Mouse (Mus musculus): Measurements from ENCODE around the gene Carmil1. TPM values are rescaled to one million over a fixed set of nuclear protein-coding genes. Genes with fewer than 3 reads are reported as not detected.

Carmil1 gene
- total RNA-seq, 2 experiments from 2014 or later, result 25.3 to 33.3 TPM

GRCm38 (mm10) chr13:24230541-24231095 lies 50.0 kb downstream of the Carmil1 start:
- no peak for DNase-seq (ENCODE audit: low spot score in 2 of 2)
- intact Hi-C loops (cut with DNase I), result no loop called here

DNA sequence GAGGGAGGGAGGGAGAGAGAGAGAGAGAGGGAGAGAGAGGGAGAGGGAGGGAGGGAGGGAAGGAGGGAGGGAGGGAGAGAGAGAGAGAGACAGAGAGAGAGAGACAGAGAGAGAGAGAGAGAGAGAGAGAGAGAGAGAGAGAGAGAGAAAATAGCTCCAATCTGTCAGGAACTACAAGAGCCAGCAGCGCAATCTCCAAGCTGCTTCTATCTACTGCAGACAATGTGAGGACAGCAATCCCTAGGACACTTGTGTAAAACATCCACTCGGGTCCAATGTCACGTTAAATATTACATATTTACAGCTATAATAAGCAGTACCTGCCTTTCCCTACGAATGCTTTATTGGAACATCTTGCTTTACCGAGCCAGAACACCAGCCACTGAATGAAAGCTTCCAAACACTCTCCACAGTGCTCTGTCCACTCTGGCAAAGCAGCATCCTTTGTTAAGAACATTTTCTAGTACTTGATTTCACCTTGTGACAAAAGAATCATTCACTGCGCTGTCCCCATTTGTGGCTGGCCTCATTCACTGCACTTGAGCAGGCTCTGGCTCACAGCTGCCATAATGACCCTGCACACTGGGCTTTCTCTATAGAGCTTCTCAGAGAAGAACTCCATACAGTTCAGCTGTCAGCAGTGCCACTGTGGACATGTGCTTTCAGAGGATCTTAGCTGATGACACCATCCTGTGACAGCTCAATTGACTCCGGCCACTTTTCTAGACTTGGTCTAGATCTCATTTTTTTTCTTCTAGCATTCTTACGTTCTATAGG lies 57.0 kb downstream of the Carmil1 start:
- no peak for DNase-seq (ENCODE audit: low spot score in 2 of 2)
- intact Hi-C loops (cut with DNase I), result no loop called here

DNA sequence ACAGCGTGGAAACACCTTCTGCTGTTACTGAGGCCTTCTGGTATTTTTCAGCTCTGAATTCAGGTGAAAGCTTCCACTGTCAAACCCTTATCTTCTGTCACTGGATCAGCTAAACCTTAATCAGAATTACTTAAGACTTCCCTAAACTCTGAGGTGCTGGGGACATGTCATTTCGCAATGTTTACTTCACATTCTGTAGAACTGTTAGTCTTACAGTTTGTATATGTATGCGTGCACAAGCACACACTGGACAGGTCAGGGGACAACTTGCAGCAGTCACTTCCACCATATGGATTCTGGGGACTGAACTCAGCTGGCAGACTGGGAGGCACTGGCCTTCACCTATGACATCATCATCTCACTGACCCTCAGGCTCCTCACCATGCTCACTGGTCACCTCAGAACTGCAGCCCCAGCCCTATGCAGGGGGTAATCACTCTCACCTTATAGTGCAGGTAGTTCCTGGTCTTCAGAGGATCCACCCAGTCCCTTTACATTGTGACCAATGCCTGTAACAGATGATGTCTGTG lies 60.1 kb downstream of the Carmil1 start:
- intact Hi-C loops (cut with DNase I), result no loop called here

DNA sequence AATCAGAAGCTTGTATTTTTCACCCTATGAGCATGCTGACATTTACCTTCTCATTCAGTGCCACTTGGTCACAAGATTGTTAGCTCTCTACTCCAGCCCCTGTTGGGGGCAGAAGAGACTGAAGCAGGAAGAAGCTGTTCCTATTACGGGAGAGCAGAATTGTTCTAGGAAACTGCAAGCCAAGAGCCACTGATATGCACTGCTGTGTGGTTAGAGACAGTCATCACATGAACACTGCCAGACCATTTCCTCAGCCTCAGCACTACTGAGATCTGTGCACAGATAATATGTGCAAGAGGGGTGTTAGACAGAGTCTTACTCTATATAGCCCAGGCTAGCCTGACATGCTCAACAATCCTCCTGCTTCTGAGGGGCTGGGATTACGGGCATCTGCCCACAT lies 69.4 kb downstream of the Carmil1 start:
- intact Hi-C loops (cut with DNase I), result no loop called here

More for the DNA sequence above, 60.1 kb downstream of the Carmil1 start:
- DNase-seq (ENCODE audit: low spot score in 2 of 2), result no peak

GRCm38 (mm10) chr13:24206097-24206496 lies 74.5 kb downstream of the Carmil1 start:
- intact Hi-C loops (cut with DNase I), result no loop called here
- no peak for DNase-seq (ENCODE audit: low spot score in 2 of 2)

More for the DNA sequence above, 69.4 kb downstream of the Carmil1 start:
- no peak for DNase-seq (ENCODE audit: low spot score in 2 of 2)

DNA sequence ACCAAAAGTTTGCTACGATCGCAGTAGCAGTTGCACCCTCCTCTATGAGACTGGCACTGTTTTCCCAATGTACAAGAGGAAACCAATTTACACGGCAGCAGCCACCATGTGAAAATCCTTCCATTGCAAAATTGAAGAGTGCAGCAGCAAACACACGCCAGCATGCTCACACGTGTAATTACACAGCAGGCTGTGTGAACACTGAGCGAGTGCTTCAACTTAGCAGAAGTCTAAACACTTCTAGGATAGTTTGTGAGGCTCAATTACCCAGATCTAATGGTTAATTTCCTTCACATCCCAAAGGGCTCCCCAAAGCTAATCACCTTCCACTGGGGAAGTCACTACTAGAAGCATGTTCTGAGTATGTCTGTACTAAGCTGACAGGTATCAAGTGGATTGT lies 78.3 kb downstream of the Carmil1 start:
- intact Hi-C loops (cut with DNase I), result no loop called here
- no peak for DNase-seq (ENCODE audit: low spot score in 2 of 2)

- DNase-seq (ENCODE audit: low spot score in 2 of 2), result peak; percentile 31 to 33
- intact Hi-C loops (cut with DNase I), result no loop called here
Measured at GRCm38 (mm10) chr13:24199861-24200543, 80.6 kb downstream of the Carmil1 start.

DNA sequence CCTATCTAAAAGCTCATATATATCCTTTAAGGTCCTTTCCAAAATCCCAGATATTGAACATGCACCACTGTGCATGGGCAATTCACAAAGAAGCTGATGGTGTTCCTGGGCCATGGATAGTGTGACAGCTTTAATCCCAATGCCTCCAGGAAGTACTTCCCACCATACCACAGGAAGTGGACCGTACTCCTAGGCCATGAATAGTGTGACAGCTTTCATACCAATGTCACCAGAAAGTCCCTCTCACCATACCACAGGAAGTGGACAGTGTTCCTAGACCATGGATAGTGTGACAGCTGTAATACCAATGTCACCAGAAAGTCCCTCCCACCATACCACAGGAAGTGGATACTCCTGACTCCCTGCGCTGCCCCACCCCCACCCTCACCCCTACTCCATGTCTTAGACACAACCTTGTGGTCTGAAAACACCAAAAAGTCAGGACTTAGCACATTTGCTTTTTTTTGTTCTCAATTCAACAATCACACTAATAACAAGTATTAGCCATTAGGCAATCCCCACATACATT lies 82.1 kb downstream of the Carmil1 start:
- no peak for DNase-seq (ENCODE audit: low spot score in 2 of 2)
- intact Hi-C loops (cut with DNase I), result no loop called here

- intact Hi-C loops (cut with DNase I), result no loop called here
- DNase-seq (ENCODE audit: low spot score in 2 of 2), result no peak
Measured at GRCm38 (mm10) chr13:24195371-24195770, 85.2 kb downstream of the Carmil1 start.

DNA sequence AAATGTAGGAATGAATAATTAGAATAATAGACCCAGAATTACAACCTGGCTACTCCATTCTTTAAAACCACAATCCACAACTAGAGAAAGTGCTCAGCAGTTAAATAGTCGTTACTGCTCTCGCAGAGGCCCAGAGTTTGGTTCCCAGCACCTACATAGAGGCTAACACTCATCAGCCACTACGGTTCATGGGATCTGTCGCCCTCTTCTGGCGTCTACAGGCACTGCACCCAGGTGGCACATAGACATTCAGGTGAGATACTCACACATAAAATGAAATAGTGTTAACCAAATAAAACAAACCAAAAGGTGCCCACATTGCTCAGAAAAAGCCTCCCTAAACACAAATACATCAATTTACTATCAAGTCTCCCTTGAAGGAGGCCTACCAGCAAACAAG lies 86.6 kb downstream of the Carmil1 start:
- DNase-seq (ENCODE audit: low spot score in 2 of 2), result no peak
- intact Hi-C loops (cut with DNase I), result no loop called here

DNA sequence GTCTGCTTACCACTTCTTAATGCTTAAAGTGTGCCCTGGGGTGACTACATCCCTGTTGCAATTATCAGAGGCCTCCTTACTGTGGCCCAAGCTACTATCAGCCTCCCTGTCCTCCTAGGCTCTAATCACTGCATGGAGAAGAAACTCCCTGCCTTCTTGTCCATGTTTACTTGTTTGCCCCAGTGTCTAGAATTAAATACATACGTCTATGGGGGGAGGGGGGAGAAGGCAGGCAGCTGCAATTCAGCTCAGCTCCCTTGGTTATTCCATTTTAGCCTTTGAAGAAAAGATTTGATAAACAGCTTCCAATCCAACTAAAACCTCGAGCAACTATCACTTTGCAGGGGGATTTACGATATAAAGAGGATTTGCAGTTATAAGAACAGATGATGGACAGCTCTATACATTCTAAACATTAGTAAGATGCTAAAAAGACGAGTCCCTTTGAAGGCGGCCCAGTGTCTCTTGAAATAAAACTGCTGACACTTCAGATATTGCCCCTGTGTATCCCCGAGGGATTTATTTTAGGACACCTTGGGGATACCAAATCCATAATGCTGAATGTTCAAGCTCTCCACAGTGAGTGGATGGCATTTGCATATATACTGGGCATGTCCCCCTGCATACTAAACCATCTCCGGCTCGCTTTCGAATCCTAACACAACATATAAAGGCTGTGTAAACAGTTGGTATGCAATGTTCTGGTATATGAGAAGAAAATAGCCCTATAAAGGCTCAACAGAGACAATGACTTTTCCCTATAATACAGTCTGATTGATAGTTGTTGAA lies 89.5 kb downstream of the Carmil1 start:
- DNase-seq (ENCODE audit: low spot score in 2 of 2), result no peak
- intact Hi-C loops (cut with DNase I), result no loop called here

DNA sequence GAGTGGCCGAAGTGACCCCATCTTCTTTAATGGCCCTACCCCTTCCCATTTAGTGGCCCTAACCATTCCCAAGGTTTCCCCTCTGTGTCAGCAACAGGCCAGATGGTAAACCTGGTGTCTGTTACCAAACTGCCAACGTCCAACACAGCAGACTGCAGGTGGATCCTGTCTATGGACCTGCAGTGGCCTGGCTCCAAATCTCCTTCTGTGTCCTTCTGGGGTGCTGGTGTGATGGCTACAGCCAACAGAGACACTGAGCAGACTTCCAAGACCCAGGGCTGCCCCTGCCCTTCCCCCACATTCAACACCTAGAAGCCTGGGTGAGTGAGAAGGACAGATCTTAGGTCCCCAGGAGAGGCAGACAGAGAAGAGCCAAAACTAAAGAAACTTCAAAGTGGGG lies 93.6 kb downstream of the Carmil1 start:
- intact Hi-C loops (cut with DNase I), result loop anchor here (10.0 kb wide), 1 partner anchor 88 kb away; no protein-coding TSS in a partner anchor
- DNase-seq (ENCODE audit: low spot score in 2 of 2), result no peak

GRCm38 (mm10) chr13:24185641-24186040 lies 95.0 kb downstream of the Carmil1 start:
- DNase-seq (ENCODE audit: low spot score in 2 of 2), result no peak
- intact Hi-C loops (cut with DNase I), result loop anchor here (10.0 kb wide), 1 partner anchor 89 kb away; no protein-coding TSS in a partner anchor

GRCm38 (mm10) chr13:24182878-24183277 lies 97.7 kb downstream of the Carmil1 start:
- DNase-seq (ENCODE audit: low spot score in 2 of 2), result no peak
- intact Hi-C loops (cut with DNase I), result loop anchor here (10.0 kb wide), 1 partner anchor 92 kb away; no protein-coding TSS in a partner anchor

DNA sequence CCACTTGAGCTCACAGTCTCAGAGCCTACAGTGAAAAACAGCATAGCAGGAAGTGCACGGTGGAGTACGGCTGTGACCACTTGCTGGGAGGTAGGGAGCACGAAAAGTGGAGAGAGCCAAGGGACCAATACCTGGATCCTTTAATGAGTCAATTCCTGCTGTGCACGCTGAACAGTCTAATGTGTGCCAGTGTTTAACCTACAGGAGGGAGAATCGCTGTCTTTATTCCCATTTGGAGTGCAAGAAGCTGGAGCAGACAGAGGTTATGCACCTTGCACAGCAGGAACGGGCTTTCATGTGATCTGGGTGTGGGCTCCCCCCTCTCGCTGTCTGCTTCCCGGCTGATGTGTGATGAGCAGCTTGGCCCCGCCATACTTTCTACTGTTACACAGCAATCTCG lies 101.1 kb downstream of the Carmil1 start:
- no peak for DNase-seq (ENCODE audit: low spot score in 2 of 2)
- intact Hi-C loops (cut with DNase I), result no loop called here

DNA sequence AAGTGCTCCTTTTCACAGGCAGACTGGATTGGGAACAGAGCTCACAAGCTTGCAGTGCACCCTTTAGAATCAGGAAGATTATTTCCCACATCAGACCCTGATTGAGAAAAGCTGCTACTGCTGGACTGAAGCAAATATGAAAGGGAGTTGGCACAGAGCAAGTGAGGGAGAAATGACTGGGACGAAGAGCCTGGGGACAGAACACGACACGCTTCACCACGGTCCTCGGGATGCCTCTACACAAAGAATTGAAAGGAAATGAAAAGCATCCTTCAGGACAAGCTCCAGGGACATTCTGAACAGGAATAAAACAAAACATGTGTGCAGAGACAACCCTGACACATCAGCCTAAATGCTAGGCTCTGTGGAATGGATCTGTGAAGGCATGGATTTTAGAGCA lies 103.0 kb downstream of the Carmil1 start:
- DNase-seq (ENCODE audit: low spot score in 2 of 2), result no peak
- intact Hi-C loops (cut with DNase I), result no loop called here

DNA sequence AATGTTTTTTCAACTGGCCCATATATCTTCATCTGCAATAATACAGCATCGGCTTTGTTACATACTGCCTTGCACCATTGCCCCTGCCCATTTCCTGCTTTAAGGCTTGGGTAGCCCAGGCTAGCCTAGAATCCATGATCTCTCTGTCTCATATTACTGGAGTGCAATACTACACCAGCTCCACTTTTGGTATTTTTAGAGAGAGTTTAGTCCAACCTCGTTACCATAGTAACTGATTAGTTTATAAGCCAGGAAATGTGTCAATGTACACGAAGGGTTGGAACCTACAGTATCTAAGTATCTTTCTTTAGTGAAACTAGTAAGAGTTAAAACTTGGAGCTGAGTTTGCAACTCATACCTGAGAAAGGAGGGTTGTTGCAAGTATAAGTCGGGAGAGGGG lies 103.8 kb downstream of the Carmil1 start:
- DNase-seq (ENCODE audit: low spot score in 2 of 2), result no peak
- intact Hi-C loops (cut with DNase I), result no loop called here

DNA sequence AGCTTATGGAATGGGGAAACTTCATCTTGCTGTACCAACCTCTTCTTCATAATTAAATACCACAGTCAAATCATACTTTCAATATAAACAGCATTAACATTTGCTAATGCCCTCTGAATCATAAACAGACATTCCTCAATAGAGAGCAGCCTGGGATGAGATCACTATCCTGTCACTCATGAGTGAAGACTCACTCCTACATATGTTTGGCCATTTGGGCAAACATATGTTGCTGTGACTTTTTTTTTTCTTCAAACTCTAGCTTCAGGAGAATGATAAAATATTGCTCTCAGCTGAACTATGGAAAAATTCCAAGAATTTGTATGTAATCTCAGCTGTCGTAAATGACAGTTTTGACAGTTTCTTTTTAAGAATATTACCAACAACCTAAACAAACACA lies 110.9 kb downstream of the Carmil1 start:
- DNase-seq (ENCODE audit: low spot score in 2 of 2), result no peak
- intact Hi-C loops (cut with DNase I), result no loop called here

- intact Hi-C loops (cut with DNase I), result no loop called here
- no peak for DNase-seq (ENCODE audit: low spot score in 2 of 2)
Measured at GRCm38 (mm10) chr13:24163368-24163767, 117.2 kb downstream of the Carmil1 start.

Data from left cerebral cortex, postnatal 36 days (tissue).